Mouse (Mus musculus): Measurements from ENCODE around the gene Gm9195.

- TF ChIP-seq CTCF (IDR thresholded peaks at IDR 0.05; ENCODE audit: low read depth, low read length) (no peak), GATA1 (IDR thresholded peaks at IDR 0.05; ENCODE audit: borderline replicate concordance, low read length) (no peak), POLR2AphosphoS5 (IDR thresholded peaks at IDR 0.05; ENCODE audit: insufficient replicate concordance, low read depth, low read length) (no peak), TAL1 (conservative IDR thresholded peaks at IDR 0.05; ENCODE audit: low read depth, low read length) (no peak), GATA2 (IDR thresholded peaks at IDR 0.05; ENCODE audit: borderline replicate concordance, low read depth, low read length) (no peak)
Observed at GRCm38 (mm10) chr14:72532028-72532917, 40.6 kb upstream of the Gm9195 start.
